Mouse (Mus musculus) heart, embryonic 12.5 days (tissue): ENCODE data around the gene Psmb8. TPM values are rescaled to one million over a fixed set of nuclear protein-coding genes. Genes with fewer than 3 reads are reported as not detected.
A peak's percentile ranks its signal among the peaks of the same experiment; 100 is the strongest.

Source experiments
- ATAC-seq: fragments of 200-750 bp; cut with Nextera tagmentation; 2 replicates; pipeline ENCODE4 v1.8.0; 2017; ENCODE audit warnings: moderate TSS enrichment, moderate library complexity; ENCODE audit not compliant: insufficient number of reproducible peaks, low FRiP score
- H3K27ac ChIP-seq: fragments of 300-500 bp; sonication (generic); 2 replicates; pipeline ENCODE4 v1.5.1; 2016; ENCODE audit warnings: mild to moderate bottlenecking, moderate library complexity; ENCODE audit not compliant: poor library complexity, severe bottlenecking
- H3K27me3 ChIP-seq: fragments of 300-500 bp; sonication (generic); replicated peaks from 2 replicates; pipeline ENCODE4 v1.6.1; 2016; ENCODE audit warnings: mild to moderate bottlenecking, moderate library complexity
- H3K36me3 ChIP-seq: fragments of 300-500 bp; sonication (generic); 2 replicates; pipeline ENCODE4 v1.6.1; 2016; ENCODE audit warnings: mild to moderate bottlenecking, moderate library complexity
- H3K4me1 ChIP-seq: fragments of 300-500 bp; sonication (generic); replicated peaks from 2 replicates; pipeline ENCODE4 v1.6.1; 2016; ENCODE audit warnings: mild to moderate bottlenecking
- H3K4me2 ChIP-seq: fragments of 300-500 bp; sonication (generic); 2 replicates; pipeline ENCODE4 v1.6.1; 2016; ENCODE audit warnings: mild to moderate bottlenecking, moderate library complexity
- H3K4me3 ChIP-seq: fragments of 300-500 bp; sonication (generic); 2 replicates; pipeline ENCODE4 v1.5.1; 2016; ENCODE audit warnings: mild to moderate bottlenecking
- H3K9ac ChIP-seq: fragments of 300-500 bp; sonication (generic); 2 replicates; pipeline ENCODE4 v1.6.1; 2016; ENCODE audit warnings: mild to moderate bottlenecking, moderate library complexity
- H3K9me3 ChIP-seq: fragments of 300-500 bp; sonication (generic); replicated peaks from 2 replicates; pipeline ENCODE4 v1.6.1; 2016; ENCODE audit warnings: mild to moderate bottlenecking, moderate library complexity
- WGBS: fragments of 180-500 bp; shearing (Covaris S2); methylation state at CpG from one replicate; pipeline ENCODE4 v1.1.7; 2016; 5-methylcytosine and 5-hydroxymethylcytosine counted together
- polyA plus RNA-seq: library from polyadenylated mRNA; unstranded; fragments of >200 nt; fragmentation: Nextera tagmentation; extraction: Ambion mirVana; gene quantifications from 2 replicates; pipeline ENCODE4 v1.2.1, GENCODE M21; 2016

Psmb8 gene
- 1.9 and 2.0 TPM in 2 replicates for polyA plus RNA-seq

- H3K36me3 ChIP-seq: no peaks in the 10 kb centered on the region
- peak within 1 kb of the TSS; percentile 84 for H3K4me2 ChIP-seq
- peaks cover 93% of the 10 kb centered on the region for H3K27me3 ChIP-seq
- H3K27ac ChIP-seq: no peak within 1 kb of the TSS
- peak; percentile 51 for ATAC-seq
- H3K9ac ChIP-seq: peak within 1 kb of the TSS; percentile 16; the same call in 1 of the 2 replicates
- H3K9me3 ChIP-seq: no peaks in the 10 kb centered on the region
- H3K4me1 ChIP-seq: peaks cover 11% of the 10 kb centered on the region
- H3K4me3 ChIP-seq: peak within 1 kb of the TSS; percentile 56
- WGBS: 4% methylated on average over 41 of the region's 41 CpGs
These were observed at the start of gene Psmb8 for GRCm38 (mm10) chr17:34196941-34197894. Gene Psmb8 (plus strand): TSS chr17:34197721.

- no peak within 1 kb of the TSS for H3K9ac ChIP-seq
- 61% methylated on average over 4 of the region's 4 CpGs for WGBS
- H3K4me3 ChIP-seq: no peak within 1 kb of the TSS
- H3K36me3 ChIP-seq: no peaks in the 10 kb centered on the region
- peaks cover 26% of the 10 kb centered on the region for H3K27me3 ChIP-seq
- H3K27ac ChIP-seq: no peak within 1 kb of the TSS
- H3K9me3 ChIP-seq: no peaks in the 10 kb centered on the region
- ATAC-seq: no peak
- H3K4me1 ChIP-seq: no peaks in the 10 kb centered on the region
- no peak within 1 kb of the TSS for H3K4me2 ChIP-seq
These were observed 44.6 kb upstream of the Psmb8 start, which contains the start of gene H2-DMb1 for GRCm38 (mm10) chr17:34152923-34153322. Gene H2-DMb1 (plus strand): TSS chr17:34153072.

- H3K4me1 ChIP-seq: no peaks in the 10 kb centered on the region
- H3K9me3 ChIP-seq: no peaks in the 10 kb centered on the region
- WGBS: 45% methylated on average over 5 of the region's 5 CpGs
- H3K27ac ChIP-seq: no peak overlapping the region
- H3K4me2 ChIP-seq: no peak overlapping the region
- ATAC-seq: no peak
- H3K9ac ChIP-seq: no peak overlapping the region
- H3K4me3 ChIP-seq: no peak overlapping the region
- H3K36me3 ChIP-seq: no peaks in the 10 kb centered on the region
- H3K27me3 ChIP-seq: peaks cover 25% of the 10 kb centered on the region
These were observed 42.0 kb upstream of the Psmb8 start for GRCm38 (mm10) chr17:34155534-34155933.

GRCm38 (mm10) chr17:34164202-34164895 is 33.2 kb upstream of the Psmb8 start:
- ATAC-seq: no peak
- H3K27me3 ChIP-seq: peaks cover 8% of the 10 kb centered on the region
- no peak overlapping the region for H3K27ac ChIP-seq
- WGBS: 33% methylated on average over 9 of the region's 9 CpGs
- H3K36me3 ChIP-seq: no peaks in the 10 kb centered on the region
- no peaks in the 10 kb centered on the region for H3K4me1 ChIP-seq
- H3K4me3 ChIP-seq: no peak overlapping the region
- H3K9ac ChIP-seq: no peak overlapping the region
- H3K9me3 ChIP-seq: peaks cover 16% of the 10 kb centered on the region
- H3K4me2 ChIP-seq: no peak overlapping the region

- H3K9ac ChIP-seq: no peak overlapping the region
- WGBS: 58% methylated on average over 6 of the region's 6 CpGs
- no peak overlapping the region for H3K4me2 ChIP-seq
- peaks cover 16% of the 10 kb centered on the region for H3K9me3 ChIP-seq
- H3K4me1 ChIP-seq: no peaks in the 10 kb centered on the region
- no peak overlapping the region for H3K4me3 ChIP-seq
- H3K36me3 ChIP-seq: no peaks in the 10 kb centered on the region
- peaks cover 8% of the 10 kb centered on the region for H3K27me3 ChIP-seq
- ATAC-seq: no peak
- H3K27ac ChIP-seq: no peak overlapping the region
These were observed 32.3 kb upstream of the Psmb8 start for GRCm38 (mm10) chr17:34165033-34165730.

- 0% methylated on average over 2 of the region's 2 CpGs for WGBS
- peaks cover 5% of the 10 kb centered on the region for H3K27me3 ChIP-seq
- H3K36me3 ChIP-seq: no peaks in the 10 kb centered on the region
- H3K9ac ChIP-seq: no peak overlapping the region
- H3K27ac ChIP-seq: no peak overlapping the region
- no peaks in the 10 kb centered on the region for H3K4me1 ChIP-seq
- ATAC-seq: no peak
- H3K4me3 ChIP-seq: no peak overlapping the region
- H3K9me3 ChIP-seq: peaks cover 17% of the 10 kb centered on the region
- no peak overlapping the region for H3K4me2 ChIP-seq
These were observed 28.2 kb upstream of the Psmb8 start for GRCm38 (mm10) chr17:34169279-34169678.

- Histone ChIP-seq H3K27ac (no peak overlapping the region), H3K9ac (no peak overlapping the region), H3K4me1 (no peaks in the 10 kb centered on the region), H3K36me3 (no peaks in the 10 kb centered on the region), H3K4me2 (no peak overlapping the region), H3K4me3 (no peak overlapping the region), H3K9me3 (peaks cover 14% of the 10 kb centered on the region), H3K27me3 (peaks cover 6% of the 10 kb centered on the region)
- WGBS: 21% methylated on average over 4 of the region's 4 CpGs
- no peak for ATAC-seq
These were observed 27.0 kb upstream of the Psmb8 start for GRCm38 (mm10) chr17:34170487-34170876.

GRCm38 (mm10) chr17:34170877-34171498 is 26.5 kb upstream of the Psmb8 start:
- Histone ChIP-seq H3K4me1 (no peaks in the 10 kb centered on the region), H3K27ac (no peak overlapping the region), H3K4me2 (no peak overlapping the region), H3K4me3 (no peak overlapping the region), H3K9ac (no peak overlapping the region), H3K9me3 (peaks cover 9% of the 10 kb centered on the region), H3K27me3 (peaks cover 6% of the 10 kb centered on the region), H3K36me3 (no peaks in the 10 kb centered on the region)
- ATAC-seq: no peak
- WGBS: 36% methylated on average over 13 of the region's 13 CpGs

GRCm38 (mm10) chr17:34172528-34172927 is 25.0 kb upstream of the Psmb8 start:
- no peaks in the 10 kb centered on the region for H3K36me3 ChIP-seq
- no peak overlapping the region for H3K4me3 ChIP-seq
- WGBS: 89% methylated on average over 5 of the region's 5 CpGs
- H3K9me3 ChIP-seq: peaks cover 18% of the 10 kb centered on the region
- H3K9ac ChIP-seq: no peak overlapping the region
- ATAC-seq: no peak
- H3K27me3 ChIP-seq: peaks cover 6% of the 10 kb centered on the region
- no peaks in the 10 kb centered on the region for H3K4me1 ChIP-seq
- H3K27ac ChIP-seq: no peak overlapping the region
- H3K4me2 ChIP-seq: no peak overlapping the region

- no peak overlapping the region for H3K4me3 ChIP-seq
- peaks cover 6% of the 10 kb centered on the region for H3K27me3 ChIP-seq
- H3K9ac ChIP-seq: no peak overlapping the region
- no peak for ATAC-seq
- H3K36me3 ChIP-seq: no peaks in the 10 kb centered on the region
- WGBS: 53% methylated on average over 1 of the region's 1 CpGs
- H3K9me3 ChIP-seq: peaks cover 18% of the 10 kb centered on the region
- no peak overlapping the region for H3K4me2 ChIP-seq
- H3K27ac ChIP-seq: no peak overlapping the region
- H3K4me1 ChIP-seq: no peaks in the 10 kb centered on the region
These were observed 23.4 kb upstream of the Psmb8 start for GRCm38 (mm10) chr17:34174075-34174474.
